Mouse (Mus musculus) ovary, postnatal 14 days (tissue): Measurements from ENCODE around the gene Oxnad1.
"Not testable (repeated sequence)": the region's sequence is repeated elsewhere in the genome, so short reads cannot be mapped to it uniquely, and the experiment has no call there.

Experiments
- DNase-seq: peaks from one replicate; pipeline ENCODE4 v3.0.0; 2022; ENCODE audit warnings: low spot score

The Oxnad1 gene

DNA sequence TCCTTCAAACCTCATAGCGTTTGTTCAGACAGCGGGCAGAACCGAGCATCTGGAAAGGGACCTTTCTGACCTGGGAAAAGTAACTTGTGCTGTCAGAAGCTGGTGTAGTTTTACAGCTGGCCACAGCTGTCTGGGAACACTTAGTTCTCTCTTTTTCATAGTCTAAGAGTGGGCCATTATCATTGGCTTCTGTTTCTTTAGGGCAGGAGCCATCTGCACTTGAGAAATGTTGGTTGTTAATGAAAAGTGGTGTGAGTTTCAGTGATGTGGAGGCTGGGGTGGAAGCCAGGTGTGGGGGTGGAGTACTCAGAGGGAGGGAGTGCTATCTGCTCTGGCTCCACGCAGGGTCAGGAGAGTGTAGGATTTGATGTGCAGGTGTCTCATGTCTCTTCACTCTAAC is 6.0 kb downstream of the Oxnad1 start:
- no peak for DNase-seq

DNA sequence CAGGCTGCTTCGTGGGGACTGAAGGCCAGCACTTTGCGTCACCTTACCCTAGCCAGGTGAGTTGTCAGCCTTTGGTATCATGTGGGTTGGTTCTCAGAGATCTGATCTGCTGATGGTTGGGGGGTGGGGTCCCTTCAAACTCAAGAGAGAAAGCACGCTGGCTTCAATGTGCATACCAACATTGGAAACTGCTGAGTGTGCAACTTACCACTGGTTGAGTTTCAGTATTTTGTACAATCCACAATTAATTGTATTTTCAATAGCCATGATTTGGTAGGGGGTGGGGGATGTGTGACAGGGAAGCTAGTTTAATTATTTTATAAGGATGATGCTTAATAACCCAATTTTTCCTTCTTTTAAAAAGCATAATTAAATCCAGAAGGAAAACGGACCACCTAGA is 6.5 kb downstream of the Oxnad1 start:
- DNase-seq, result no peak

DNA sequence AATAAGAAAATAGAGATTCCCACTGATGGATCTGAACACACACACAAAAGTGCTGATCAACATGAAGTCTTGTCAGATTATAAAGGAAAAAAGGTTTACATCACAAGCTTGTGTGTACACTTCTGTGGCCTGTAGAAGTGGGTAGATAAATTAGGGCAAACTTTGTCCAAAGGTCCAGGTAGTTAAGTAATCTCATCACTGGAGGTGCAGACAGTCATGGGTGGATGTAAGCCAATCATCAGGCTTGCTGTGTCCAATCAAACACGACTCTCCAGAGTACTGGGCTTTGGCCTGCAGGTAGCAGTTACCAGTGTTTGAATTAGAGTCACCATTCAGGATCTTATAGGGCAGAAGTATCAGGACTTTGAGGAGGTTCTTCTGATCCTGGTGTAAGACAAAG is 7.8 kb downstream of the Oxnad1 start:
- no peak for DNase-seq

DNA sequence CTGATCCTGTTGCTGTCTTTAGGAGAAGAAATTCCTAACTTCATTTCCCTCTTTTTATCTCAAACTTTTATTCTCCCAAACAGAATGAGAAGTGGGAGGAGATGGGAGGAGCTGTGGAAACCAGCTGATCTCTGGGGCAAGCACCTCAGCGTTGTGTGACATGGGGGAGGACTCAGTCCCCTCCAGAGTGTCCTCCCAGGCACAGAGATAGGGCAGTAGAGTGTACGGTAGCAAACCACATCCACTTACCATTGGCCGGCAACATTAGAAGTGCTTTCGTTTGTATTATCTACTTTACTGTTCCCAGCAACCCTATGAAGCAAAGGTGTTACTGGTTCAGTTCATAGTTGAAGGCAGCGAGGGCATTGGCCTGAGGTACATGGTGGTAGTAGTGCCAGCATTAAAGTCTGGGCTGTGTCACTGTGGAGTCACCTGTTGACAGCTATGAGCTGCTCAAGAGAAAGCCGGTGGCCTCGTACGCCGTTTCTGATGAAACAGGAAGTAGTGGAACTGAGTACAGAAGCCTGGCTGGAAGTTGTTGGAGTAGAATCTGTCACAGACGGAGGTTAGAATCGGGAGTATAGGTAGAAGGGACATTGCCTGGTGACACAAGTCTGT is 8.4 kb downstream of the Oxnad1 start:
- no peak for DNase-seq

DNA sequence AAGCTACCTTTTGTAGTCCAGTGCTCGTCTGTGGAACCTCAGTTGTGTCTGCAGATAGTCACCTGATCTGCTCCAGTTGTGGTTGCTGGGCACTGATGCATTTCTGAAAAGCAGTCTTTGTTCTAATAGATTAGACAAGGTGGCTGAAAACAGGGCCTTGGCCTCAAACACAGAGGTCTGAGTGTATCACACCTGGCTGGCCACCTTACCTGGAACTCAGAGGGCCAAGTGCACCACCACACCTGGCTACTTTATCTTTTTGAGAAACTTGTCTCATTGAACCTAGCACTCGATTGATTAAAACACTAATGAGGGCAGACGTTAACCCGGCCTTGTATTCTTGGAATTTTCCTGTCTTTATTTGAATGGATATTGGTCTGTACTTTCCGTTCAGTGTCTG is 10.5 kb downstream of the Oxnad1 start:
- no peak for DNase-seq

DNA sequence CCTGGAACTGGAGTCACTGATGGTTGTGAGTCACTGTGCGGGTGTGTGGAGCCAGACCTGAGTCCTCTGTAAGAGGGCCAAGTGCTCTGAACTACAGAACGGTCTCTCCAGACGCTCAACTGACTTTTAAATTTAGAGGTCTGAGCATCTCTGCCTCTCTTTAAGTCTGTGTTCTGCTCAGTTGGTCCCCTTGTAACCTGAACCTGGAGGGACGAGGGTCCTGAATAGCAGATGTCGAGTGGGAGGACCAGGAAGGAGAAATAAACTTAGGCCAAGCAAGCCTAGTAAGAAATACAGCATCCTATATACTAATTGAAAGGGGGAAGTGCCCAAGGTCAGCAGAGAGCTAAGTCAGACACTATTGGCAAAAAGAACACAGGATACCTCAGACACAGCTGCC is 11.6 kb downstream of the Oxnad1 start:
- no peak for DNase-seq

DNA sequence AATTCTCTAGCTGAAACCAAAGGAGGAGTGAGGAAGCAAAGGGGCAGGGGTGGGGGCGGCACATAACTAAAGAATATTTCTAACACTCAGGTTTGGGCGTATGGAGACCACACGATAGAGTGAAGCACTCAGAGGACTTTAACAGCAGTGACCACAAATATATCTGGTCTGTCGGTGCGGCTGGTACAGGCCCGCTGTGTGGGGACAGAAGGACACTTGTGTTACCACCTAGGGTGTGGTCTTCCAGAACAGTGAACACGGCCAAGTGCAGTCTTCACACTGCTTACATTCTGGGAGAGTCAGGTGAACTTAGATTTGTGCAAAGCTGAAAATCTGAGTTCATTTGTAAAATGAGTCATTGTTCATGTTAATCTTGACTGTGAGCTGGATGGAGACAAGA is 12.5 kb downstream of the Oxnad1 start:
- no peak for DNase-seq

DNA sequence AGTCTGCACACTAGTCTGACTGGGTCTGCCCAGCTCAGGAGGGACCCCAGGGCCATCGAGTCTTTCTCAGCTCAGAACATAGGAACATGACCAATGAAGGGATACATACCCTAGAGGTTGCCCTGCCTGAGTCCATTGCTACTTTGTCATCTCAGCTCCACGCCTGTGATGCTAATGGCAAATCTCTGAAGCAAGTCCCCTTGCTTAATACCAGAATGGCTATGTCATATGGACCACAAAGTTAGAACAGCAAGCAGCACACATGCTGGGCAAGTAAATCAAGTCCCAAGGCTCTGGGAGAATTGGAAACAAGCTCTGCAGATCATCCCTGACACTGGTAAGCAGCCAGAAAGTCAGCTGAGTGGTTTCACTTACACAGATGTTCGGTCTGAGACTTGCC is 13.8 kb downstream of the Oxnad1 start:
- no peak for DNase-seq

DNA sequence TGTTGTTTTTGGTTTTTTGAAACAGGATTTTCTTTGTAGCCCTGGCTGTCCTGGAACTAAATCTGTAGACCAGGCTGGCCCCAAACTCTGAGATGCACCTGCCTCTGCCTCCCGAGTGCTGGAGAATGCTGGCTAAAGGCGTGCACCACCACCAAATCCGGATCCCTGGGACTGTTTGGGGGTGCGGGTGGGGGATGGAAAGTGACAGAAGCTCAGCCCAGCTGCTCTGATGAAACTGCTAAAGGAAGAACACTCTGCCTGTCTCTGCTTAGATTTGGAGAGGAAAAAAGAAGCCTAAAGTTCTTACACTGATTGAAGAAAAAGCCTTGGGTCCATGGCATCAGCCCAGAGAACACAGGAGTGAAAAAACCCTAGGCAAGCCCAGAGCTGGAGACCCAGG is 18.4 kb downstream of the Oxnad1 start:
- DNase-seq, result no peak

DNA sequence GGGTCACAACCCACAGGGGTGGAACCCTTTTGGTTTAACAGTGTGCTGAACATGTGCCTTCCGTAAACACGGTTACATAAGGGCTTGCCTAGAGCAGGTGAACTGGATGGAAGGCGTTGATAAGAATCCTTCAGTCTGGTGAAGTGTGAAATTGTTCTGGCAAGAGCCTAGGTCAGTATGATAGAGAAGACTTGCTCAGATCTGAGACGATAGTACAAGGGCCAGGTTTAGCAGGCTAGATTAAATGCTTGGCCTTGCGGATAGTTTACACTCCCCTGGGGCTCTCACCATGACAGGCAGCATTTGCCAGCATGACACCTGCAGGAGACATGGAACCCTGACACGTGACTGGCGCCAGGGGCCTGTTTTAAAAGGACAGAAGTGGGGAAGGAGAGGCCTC is 20.5 kb downstream of the Oxnad1 start:
- DNase-seq, result no peak

DNA sequence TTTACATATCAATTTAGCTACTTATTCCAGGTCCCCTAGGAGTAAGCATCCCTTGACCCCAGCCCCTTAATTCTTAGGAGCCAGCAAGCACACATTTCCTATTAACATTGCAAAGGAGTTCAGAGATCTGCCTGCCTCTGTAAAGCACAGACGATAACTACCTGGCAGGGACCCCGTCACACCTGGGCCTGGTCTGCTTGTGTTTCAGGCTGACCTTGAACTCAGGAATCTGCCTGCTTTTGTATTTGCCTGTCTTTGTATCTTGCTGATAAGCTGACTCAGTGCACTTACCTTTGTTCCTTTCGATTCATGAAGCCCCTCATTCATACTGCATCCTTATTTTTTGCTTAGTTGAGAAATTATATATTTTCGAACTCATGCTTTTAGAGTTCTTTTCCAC is 21.7 kb downstream of the Oxnad1 start:
- DNase-seq, result no peak

DNA sequence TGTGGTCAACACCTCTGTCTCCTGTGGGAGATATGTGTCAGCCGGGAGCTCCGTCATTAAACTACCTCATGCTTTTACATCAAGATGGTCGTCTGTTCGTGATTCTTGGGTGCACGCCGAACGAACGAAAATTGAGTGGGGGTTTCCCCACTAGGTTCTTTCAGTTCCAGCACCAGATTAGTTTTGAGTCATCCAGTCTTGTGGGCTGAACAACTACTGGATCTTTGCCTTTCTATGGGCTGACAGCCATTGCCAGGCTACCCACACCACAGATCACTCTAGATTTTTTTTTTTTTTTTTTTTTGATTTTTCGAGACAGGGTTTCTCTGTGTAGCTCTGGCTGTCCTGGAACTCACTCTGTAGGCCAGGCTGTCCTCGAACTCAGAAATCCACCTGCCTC is 26.9 kb downstream of the Oxnad1 start:
- not testable (repeated sequence) for DNase-seq

DNA sequence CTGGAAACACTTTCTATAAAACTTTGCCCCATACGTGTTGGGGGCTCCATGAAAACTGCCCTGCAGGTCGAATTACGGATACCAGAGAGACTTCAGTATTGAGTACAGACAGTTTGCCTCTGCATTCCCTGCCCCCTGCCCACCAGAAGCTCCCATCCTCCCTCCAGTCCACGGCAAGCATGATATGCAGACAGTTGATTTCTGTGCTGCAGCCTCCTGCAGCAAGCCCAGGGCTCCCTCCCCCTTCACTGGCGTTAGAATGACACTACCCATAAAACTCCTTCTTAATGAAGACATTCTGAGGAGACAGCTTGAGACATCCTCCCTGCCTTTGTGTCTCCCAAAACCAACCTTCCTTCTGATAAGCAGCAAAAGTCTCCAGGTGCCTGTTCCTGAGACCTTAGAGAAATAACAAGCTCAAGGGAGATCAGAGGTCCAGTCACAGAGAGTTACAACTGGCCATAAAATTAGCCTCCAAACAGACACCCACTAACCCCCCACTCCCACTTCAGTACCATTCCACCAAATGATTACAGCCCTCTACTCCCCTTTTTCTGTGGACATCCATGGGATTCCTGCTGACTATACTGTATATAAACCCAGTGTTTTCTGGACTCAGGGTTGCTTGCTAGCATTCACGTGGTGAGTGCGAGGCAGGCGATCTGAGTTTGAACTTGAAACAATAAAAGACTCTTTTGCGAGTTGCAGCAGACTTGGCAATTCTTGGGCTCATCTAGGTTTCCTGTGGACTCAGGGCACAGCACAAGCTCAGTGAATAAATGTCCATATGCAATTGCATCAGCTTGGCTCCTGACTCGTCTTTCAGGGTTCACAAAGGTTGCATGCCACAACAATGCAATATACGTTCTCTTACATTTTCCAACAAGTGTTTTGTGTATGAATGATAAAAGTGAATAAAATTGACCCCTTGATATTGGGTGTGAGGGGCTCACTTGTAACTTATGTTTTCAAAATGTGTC is 36.1 kb downstream of the Oxnad1 start:
- DNase-seq, result no peak

DNA sequence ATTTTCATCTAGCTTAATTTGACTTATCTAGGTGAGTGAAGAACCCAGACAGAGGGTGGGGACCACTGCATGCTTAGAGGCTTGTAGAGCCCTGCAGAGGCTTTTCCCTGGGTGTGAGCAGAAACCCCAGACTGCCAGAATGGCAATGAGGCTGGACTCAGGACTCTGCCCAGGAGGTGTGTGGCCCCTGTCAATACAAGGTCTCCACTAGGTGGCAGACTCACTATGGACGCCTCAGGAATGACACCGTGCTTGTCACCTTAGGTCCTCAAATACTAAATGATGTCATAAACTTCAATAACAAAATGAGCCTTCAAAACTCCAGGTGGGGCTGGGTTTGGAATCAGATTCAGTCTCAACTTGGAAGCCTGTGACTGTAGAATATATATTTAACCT is 36.7 kb downstream of the Oxnad1 start:
- no peak for DNase-seq

DNA sequence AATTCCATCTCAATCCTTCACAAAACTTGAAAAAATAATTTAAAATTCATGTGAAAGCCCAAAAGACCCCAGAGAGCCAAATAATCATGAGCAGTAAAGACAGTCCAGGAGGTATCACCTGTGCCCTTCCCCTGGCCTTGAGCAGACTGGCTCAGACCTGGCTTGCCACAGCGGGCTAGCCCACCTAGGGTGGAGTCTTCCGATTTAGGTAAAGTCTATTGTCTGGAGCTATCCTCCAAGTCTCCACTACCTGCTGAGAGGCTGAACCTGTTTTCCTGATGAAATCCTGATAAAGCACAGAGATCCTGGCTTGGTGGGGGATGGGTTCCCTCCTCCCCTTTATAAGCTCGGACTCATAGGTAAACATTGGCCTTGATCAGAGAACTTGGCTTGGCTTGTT is 39.1 kb downstream of the Oxnad1 start:
- no peak for DNase-seq

DNA sequence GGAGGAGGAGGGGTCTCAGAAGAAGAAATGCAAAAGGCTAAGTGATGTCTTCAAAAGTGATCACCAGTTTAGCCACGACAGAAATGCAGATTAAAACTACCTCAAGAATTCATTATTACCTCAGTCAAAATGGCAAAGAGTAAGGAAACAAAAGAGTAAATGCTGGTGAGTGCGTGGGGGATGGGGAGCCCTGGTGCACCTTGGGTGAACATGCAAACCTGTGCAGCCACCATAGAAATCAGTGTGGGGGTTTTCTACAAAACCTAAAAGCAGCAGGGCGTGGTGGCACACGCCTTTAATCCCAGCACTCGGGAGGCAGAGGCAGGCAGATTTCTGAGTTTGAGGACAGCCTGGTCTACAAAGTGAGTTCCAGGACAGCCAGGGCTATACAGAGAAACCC is 40.1 kb downstream of the Oxnad1 start:
- not testable (repeated sequence) for DNase-seq

DNA sequence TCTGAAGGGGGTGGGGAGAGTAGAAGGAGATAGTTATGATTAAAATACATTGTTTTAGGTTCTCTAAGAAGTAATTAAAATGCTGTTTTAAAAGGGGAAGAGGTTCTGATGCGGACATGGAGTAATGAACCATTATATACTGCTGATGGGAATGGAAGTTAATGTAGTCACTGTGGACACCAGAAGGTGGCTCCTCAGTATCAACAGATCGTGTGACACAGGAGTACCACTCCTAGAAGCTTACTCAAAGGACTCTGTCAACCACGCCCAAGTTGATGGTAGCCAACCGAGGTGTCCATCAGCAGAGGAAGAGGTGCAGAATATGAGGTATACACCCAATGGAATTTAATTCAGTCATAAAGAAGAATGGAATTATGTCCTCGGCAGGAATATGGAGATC is 43.2 kb downstream of the Oxnad1 start:
- no peak for DNase-seq

DNA sequence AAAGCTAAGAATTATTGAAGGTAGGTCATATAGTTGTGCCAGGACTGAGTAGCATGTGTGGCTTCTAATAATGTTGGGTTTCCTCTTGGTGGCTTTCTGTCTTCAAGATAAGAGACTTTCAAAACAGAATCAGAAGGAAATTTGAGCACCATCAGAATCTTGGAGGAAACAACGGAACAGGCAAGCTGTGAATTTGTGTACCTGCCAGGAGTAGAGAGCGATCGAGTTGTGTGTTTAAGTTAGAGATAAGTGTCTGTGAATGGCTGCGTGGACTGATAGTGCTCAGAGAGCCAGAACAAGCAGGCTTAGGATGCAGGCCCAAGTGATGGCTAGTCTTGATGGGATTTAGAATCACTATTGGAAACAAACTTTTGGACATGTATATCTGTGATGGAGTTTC is 46.7 kb downstream of the Oxnad1 start:
- DNase-seq, result no peak

DNA sequence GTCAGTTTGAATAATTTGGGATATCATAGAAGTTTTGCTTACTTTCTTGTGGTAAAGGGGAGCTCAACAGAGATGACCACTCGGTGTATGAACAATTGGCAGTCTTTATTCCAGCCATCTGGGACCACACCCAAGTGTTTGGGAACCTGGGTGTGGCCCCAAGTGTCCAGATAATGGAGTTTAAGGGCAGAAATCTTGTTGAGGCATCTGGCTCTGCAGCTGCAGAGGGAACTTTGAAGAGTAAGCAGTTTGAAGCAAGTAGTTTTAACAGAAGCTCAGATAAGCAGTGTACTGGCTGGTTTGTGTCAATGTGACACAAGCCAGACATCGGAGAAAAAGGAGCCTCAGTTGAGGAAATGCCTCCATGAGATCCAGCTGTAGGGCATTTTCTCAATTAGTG is 49.1 kb downstream of the Oxnad1 start:
- no peak for DNase-seq

DNA sequence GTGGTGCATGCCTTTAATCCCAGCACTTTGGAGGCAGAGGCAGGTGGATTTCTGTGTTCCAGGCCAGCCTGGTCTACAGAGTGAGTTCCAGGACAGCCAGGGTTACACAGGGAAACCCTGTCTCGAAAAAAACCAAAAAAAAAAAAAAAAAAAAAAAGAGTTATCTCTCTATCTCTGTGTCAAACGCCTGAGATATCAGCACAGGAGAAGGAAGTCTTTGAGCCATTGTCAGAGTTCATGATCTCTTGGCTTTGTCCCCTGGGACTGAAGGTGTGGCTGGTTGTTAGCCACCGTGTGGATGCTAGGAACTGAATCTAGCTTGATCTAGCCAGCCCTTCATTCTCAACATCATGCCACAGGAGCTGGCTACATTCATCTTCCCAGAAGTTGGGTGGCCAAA is 51.3 kb downstream of the Oxnad1 start:
- DNase-seq, result not testable (repeated sequence)

DNA sequence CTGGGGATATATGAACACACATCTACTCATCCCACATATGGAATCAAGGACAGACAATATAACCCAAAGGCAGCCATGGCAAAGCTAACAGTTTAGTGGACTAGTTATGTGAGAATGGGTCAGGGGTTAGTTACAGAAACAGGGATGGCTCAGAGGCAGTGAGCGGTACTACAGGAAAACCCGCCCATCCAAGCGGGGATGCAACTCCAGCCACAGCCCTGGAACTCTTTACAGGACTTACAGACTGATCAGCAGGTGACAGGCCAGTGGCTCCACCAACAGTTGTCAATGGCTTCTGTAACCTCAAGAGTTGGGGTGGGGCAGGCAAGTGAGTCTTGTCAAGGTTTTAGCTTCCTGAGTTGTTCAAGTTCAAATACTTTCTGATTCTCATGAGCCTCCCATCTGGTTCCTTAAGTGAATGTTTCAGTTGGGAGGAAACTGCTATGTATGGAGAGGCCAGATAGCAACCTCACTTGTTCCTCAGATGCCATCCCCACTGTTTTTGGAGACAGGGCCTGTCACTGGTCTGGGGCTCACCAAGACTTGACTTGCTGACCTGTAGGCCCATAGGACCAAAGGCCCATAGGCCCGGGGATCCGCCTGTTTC is 55.3 kb downstream of the Oxnad1 start:
- DNase-seq, result no peak

DNA sequence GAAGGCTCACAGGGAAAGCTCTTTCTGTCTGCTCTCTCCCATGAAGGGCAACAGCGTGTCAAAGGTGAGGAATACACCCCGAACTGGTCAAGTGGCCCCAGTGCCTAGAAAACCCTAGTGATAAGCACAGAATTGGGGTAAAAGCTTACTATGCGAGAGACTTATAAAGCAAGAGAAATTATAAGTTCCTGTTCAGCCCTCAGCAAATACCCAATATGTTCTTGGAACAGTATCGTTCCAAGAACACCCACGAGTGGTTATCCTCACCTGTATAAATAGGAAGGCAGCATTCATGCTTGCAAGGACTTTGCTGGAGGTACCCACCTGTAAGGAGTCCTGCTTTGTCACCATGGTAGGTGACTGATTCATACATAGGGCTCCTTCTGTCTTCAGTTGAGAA is 56.5 kb downstream of the Oxnad1 start, which contains the start of gene Msmb:
Gene Msmb (plus strand): TSS at position 301 of the 400 bp plus-strand sequence.
- DNase-seq, result no peak

DNA sequence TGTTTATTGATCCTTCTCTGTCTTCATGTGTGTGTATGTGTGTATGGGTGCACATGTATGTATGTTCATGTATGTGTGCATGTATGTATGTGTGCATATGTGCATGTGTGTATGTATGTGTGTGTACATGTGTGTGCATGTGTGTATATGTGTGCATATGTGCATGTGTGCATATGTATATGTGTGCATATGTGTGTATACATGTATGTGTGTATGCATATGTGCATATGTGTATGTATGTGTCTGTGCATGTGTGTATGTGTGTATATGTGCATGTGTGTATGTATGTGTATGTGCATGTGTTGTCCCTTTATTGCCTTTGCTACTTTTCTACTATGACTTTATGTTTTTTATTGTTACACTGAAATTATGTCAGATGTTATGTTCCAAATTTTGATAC is 59.6 kb downstream of the Oxnad1 start:
- no peak for DNase-seq
